Mouse (Mus musculus) spleen, postnatal 36 days (tissue): ENCODE data around the gene Hexim1.

ENCODE experiments used
- DNase-seq, 2 experiments: peaks; one replicate each; pipeline ENCODE4 v3.0.0; 2022; ENCODE audit warnings: low spot score in 2 of 2, mixed read lengths in 1 of 2

The Hexim1 gene

GRCm38 (mm10) chr11:103149771-103150170 lies 33.7 kb downstream of the Hexim1 start:
- DNase-seq: no peak

- peak; percentile 85 to 89 for DNase-seq
Measured at GRCm38 (mm10) chr11:103158621-103159478, 42.8 kb downstream of the Hexim1 start.

GRCm38 (mm10) chr11:103160738-103161137 lies 44.7 kb downstream of the Hexim1 start:
- no peak for DNase-seq

- DNase-seq: no peak
Measured at GRCm38 (mm10) chr11:103161449-103161848, 45.4 kb downstream of the Hexim1 start.

- DNase-seq: no peak
Measured at GRCm38 (mm10) chr11:103162132-103162531, 46.1 kb downstream of the Hexim1 start.

- peak; percentile 53 to 62 for DNase-seq
Measured at GRCm38 (mm10) chr11:103164391-103164790, 48.4 kb downstream of the Hexim1 start.

- DNase-seq: peak; percentile 69 to 79
Measured at GRCm38 (mm10) chr11:103168690-103169390, 52.8 kb downstream of the Hexim1 start.
